Mouse (Mus musculus) cerebellum, postnatal 25 days (tissue): ENCODE measurements at regions not wholly inside any gene's neighbourhood (a gene's known extent, or its start where the extent isn't known, plus 50 kb on each side); places are given as distances from the start of the nearest gene placed in this dataset.
"Not testable (repeated sequence)": the region's sequence is repeated elsewhere in the genome, so short reads cannot be mapped to it uniquely, and the experiment has no call there.

ENCODE experiments used
- DNase-seq, 2 experiments: peaks; one replicate each; pipeline ENCODE4 v3.0.0; 2021; ENCODE audit warnings: mixed read lengths in 2 of 2

DNA sequence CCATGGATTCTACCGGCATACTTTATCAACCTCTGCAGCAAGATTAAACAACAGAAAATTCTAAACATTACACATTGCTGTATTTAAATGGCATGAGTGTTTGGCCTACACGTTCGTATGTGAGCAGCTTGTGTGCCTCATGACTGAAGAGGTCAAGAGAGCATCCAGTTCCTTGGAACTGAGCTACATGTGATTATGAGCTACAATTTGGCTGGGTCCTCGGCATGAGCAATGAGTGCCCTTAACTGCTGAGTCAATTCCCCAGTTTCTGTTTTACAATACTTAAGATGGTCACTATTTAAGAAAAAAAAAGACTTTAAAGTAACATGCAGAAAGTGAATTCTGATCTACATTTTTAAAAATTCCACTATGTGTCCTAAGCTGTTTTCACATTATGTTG lies 338.4 kb upstream of the Gpc6 start:
- DNase-seq: no peak

DNA sequence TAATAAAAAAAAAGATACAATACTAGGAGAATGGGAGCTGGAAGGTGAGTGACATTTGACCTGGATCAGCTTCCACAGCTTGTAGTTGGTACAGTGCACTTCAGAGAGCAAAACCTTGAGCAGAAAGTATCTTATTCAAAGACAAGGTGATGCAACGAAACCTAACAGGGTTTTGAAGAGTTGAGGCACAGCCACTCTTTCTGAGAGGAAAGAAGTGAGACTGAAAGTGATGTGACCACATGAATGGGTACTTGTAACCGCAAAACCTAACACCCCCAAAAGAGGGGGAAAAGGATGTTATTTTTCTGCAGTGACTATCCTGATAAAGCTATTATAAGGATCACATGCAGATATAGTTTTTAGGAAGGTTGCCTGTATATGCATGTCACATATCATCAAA lies 335.6 kb upstream of the Gpc6 start:
- no peak for DNase-seq

DNA sequence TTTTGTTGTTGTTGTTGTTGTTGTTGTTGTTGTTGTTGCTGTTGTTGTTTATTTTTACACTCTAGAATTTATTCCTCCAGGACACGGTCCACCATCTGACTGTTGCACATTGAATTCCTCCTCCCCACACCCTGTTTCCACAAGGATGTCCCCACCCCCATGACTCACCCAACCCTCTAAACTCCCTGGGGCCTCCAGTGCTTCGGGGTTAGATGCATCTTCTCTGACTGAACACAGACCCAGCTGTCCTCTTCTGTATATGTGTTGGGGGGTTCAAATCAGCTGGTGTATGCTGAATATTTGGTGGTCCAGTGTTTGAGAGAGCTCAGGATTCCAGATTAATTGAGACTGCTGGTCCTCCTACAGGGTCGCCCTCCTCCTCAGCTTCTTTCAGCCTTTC lies 335.0 kb upstream of the Gpc6 start:
- no peak for DNase-seq

DNA sequence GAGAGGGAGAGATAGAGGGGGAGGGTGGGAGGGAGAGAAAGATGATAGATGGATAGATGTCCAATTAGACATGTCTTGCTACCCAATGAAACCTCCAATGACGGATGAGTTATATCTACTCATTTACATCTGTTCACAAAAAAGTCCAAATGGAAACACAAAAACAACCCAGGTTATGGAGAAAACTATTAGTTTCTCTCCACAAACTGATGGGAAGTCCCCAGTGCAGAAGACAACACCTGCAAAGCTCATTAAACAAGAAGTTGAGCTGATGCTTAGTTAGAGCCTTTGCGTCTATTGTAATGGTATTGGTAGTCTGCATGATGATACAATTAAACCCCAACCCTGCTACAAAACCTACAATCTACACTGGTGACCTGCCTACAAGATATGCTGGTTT lies 317.0 kb upstream of the Gpc6 start:
- no peak for DNase-seq

DNA sequence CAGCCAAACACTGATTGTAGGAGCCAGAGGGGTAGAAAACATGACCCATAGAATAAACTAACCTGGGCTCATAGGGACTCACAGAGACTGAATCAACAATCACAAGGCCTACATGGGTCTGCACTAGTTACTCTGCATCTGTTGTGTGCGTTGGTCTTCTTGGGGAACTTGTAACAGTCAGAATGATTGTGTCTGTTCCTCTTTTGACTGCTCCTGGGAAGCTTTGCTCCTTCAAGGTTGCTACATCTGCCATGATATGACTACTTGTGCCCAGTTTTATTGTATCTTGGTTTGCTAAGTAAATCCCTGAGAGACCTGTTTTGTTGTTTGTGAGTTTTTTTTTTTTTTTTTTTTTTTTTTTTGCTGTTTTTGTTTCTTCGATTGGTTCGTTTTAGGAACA lies 313.9 kb upstream of the Gpc6 start:
- no peak for DNase-seq

DNA sequence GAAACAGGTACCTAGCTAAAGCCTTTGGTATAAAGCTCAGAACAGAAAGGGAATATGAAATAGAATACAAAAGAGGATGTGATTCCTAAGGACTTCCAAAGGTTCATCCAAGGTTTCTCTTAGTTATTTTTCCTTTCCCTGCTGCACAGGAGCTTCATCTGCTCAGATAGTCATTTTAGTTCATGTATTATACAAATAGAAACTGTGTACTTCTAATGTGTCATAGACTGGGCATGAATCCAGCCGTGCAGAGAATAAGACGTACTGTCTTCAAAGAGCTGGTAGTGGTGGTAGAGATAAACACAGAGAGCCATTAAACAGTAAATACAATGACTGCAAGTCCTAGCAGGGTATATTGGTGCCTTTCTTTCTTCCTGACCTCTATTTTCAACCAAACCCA lies 292.9 kb upstream of the Gpc6 start:
- DNase-seq: no peak

DNA sequence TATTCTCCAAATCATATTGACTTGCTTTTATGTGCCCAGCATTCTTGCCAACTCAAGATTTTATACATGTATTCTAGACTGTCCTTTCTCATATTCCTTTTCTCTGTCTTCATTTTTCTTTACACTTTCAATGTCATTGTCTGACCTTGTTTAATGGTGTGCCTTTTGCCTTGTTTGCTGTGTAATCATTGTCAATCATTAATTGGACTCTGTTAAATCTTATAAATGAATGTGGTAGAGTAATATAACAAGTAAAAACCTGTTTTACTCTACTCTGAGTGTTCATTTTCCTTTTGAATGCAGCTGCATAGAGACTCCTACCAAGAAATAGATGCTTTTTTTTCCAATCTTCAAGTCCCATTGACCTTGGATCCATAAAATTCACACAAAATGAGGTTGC lies 283.0 kb upstream of the Gpc6 start:
- DNase-seq: no peak

DNA sequence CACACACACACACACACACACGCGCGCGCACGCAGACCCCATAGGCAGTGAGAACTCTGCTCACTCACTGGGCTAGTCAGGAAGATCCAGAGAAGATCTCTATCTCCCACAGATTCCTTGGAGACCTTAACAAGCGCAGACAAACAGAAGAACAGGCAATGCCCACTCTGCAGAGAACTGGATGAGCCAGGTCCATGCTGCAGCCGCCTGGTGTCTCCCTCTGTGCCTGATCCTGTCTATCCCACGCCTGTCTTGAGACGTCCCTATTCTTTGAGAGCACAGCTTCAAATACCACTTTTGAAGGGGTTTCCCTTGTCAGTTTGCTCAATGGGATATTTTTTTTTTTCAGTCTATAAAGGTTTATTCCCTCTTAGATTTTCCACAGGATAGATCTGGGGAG lies 273.2 kb upstream of the Gpc6 start:
- DNase-seq: no peak

DNA sequence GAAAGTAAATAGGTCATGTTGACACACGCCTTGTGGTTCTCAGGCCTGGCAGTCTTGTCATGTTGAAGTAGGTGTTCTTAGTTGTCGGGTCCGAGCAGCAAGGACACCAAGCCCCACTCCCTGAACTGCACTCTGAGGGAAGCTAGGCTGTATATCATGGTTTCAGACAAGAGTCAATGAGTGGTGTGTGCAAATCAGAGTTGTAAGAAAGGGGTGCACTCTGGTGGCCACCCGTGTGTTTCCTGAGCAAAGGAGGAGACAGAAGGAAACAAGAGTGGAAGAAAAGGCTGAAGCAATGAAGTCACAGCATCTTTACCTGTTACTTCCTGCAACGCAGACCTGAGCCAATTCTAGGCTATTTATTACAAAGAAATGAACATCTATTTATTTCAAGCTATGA lies 241.2 kb upstream of the Gpc6 start:
- DNase-seq: no peak

DNA sequence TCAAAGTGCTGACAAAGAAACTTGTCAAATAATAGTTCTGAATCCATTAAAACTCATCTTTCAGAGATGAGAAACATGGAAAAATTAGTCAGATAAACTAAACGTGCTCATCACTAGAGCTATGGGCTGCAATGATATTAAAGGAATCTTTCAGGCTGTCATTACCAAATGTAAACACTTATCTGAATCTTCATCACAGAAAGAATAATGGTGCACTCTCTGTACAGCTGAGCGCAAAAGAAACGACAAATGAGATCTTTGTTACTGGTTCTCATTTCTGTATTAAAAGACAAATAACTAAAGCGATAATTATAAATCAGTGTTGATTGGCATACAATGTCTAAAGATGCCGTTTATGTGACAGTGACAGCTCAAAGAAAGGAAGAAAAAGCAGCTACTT lies 227.4 kb upstream of the Gpc6 start:
- no peak for DNase-seq

DNA sequence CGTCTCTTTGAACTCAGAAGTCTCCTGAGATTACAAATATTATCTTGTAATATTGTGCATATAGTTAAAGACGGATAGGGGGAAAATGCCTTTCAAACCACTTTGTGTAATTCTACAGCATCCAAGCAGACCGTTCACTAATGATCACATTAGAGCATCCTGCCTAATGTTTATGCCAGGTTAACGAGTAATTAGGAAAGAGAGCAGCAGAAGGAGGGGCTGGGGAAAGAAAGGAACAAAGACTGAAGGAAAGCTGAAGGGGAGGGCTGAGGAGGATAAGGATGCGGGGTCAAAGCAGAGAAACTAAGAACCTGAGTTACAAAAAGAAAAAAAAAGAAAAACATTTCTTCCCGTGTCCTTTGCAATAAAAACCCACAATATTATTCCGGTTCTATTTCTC lies 226.7 kb upstream of the Gpc6 start:
- no peak for DNase-seq

DNA sequence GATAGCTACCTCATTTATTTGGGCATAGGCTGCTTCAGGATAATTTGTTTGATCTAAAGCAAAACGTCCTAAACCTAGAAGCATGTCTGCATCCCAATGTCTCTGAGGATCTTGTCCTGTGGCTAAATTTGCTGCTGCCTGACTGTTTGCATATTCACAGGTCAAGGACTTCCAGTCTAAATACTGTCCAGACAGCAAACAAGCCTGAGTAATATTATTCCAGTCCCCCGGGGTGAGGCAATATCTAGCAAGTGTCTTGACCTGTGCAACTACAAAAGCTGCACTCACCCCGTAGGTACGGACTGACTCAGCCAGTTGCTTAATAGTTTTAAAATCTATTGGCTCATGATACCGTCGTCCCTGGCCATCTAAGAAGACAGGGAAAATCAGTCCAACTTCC lies 190.5 kb upstream of the Gpc6 start:
- DNase-seq: not testable (repeated sequence)

DNA sequence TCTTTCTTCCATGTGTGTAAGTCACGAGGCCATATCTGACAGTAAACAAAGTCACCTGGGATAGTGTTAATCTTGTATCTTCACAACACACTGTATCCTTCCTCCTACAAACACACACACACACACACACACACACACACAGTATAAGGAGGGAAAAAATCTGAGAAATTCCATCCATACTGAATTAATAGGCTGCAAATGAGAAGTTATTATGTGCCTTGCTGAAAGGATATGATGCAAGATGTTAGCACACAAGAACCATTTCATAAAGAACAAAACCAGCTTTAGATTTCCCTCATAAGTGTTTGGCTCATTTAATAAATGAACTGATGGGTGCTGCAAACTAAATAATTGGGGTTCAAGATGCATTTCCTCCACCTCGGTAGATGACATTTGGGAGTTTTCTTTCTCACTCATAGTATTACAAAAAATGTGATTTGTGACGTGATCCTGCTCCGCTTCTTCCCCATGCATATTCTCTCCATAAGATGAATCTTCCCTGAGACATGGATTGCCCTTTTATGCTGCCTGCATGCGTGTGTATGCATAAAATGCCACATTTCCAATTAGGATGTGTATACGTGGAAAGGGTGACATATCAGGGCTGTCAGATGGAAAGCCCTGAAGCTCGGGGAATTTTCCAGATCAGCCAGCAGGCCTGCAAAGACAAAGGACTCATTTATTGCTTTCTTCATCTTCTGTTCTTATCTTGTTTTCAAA lies 170.5 kb upstream of the Gpc6 start:
- DNase-seq: no peak

DNA sequence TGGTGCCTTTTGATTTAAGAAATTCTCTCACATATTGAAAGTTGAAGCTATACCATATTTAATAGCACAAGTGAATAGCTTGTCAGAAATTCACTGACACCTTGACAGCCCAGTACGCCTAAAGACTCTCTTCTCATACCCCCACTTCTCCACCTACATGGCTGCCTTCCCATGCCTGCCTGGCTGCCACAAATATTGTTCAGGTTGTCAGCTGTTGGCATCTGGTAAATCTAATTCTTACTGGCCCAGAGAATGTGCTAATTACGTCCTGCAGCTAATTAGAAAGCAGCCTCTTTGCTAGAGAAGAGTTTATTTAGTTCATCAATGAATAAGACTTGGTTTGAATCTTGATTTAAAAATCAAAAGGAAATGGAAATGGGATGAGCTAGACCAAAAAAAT lies 163.7 kb upstream of the Gpc6 start:
- no peak for DNase-seq

DNA sequence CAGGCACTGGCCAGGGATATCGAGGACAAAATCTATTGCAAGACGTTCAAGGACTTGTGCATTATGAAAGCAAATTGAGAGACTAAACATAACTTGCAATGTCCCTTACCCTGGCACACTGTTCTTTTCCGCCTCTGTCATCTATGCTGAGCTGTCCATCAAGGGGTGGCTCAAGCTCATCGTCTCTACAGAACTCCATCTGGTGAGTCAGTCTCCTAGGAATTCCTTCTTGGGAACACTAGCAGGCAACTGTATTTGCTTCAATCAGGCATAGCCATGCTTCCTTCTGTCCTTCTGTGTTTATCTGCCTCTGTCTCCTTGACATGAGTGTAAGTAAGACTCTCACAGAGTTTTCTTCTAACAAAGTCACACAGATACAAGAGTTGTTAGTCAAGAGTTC lies 154.0 kb upstream of the Gpc6 start:
- no peak for DNase-seq

DNA sequence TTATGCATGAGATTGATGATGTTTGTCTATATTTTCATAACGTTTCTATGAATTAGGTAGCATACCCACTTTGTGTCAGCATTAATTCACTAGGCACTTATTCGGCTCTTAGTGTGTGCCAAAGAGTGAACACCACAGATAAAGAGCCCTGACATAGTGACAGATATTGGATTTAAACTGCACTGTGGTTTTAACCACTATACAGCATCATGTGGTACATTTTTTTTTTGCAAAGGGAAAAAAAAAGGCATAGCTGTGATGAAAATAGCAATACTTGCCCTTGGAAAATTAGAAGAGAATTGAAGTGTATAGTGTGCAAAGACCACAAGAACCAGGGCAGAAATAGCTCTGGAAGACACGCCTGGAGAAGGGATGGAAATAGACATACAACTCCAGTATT lies 153.4 kb upstream of the Gpc6 start:
- DNase-seq: no peak

DNA sequence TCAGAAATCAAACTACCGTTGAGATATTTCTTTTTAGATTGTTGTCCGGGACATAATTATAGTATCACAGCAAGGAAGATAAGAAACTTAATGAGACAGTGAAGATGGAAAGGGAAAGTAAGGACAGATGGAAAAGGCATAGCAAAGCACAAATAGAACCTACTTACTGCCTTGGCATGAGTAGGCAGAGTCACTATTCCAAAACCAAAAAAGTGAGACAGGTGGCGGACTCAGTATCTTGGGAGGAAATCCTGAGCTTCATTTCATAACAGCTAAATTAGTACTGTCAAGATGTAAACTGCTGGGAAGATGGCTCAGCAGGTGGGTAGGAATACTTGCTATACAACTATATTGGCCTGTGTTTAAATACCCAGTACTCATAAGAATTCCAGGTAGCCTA lies 145.5 kb upstream of the Gpc6 start:
- DNase-seq: no peak

DNA sequence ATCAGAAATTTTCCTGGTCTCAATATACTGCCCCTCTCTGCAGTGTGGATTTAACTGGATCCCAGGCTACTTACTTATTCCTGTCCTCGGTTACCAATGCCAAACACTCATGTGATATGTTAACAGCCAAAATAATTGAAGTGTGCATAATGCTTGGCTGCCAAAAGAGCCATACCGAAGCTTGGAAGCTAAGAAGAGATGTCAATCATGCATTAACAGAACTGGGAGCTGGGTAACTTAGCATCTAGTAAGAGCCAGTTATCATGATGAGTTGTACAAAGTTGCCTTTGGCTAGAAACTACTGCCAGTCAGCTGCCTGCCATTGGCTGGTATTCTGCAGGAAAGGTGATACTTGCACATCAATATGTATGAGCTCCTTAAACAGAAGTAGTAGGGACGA lies 141.3 kb upstream of the Gpc6 start:
- no peak for DNase-seq

DNA sequence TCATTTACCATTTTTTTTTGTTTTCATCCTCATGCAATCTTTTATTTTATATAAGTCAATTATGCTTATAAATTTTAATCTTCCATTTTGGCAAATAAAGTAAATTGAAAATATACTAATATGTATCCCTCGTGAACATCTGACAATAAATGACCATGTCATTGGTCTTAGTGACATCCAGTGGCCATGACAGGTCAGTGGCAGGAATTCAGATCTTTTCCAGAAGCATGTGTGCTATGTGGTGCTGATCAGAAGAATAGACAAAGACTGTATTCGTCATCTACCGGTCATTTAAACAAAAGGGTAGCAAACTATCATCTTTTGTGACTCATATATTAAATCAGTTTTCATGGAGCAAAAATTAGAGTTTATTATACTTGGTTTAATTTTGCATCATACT lies 118.6 kb upstream of the Gpc6 start:
- DNase-seq: no peak

DNA sequence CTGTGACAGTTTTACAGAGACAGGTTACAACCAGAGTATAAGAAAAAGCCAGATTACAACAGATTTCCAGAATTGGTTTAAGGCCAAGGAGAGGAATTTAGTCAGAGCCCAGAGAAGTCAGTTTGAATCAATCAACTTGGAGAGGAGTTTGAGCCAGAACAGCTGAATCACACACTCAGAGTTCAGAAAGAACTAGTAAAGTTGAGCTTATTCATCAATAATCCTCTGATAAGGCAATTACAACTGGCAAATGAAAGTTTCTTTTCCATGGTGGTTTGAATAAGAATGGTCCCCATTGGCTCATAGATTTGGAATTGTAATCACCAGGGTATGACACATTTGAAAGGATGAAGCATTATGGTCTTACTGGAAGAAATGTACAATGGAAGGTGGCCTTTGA lies 116.5 kb upstream of the Gpc6 start:
- DNase-seq: no peak

DNA sequence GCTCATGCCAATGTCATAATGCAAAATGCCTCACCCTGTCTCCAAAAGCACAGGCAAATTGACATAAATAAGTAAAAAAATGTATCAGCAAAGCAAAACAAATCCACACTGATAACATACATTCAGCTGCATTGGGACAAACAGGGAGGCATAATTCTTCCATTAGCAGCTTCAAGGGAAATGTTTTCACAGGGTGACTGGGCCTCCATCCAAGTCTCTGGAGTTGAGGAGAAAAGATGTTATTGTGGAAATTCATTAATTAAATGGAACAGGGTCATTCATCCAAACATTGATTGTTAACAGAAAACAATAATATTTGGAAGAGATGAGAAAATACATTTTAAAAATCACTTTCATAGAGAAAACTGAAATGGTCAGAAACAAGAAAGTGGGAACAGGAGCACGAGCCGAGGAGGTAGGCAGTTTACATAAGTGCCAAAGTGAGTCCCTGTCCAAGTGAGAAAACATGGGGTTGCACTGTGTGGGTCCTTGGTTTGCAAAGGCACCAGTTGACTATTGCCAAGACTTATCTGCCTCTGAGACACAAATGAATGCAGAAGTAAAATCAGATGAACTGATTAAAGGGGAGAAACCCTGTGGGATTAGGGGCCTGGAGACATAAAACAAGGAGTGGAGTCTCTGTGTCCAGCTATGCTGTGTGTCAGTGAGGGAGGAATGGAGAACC lies 114.3 kb upstream of the Gpc6 start:
- DNase-seq: peak; percentile 4 to 17

DNA sequence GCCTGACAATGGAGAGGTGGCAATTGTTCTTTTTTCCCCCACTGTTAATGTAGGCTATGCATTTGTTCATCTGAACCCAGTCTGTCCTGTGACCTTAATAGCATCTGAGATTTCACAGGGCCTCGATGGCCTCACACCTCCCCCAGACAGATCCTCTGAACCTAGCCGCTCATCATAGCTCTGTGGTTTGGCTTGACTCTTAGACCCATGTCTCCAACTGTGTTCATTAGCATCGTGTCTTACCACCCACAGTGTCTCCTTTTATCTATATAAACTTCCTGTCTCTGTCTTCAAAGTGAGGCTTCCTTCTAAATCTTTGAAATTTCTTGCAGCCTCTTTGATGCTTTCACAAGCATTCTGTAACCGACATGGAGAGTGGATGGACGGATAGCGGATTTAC lies 87.9 kb upstream of the Gpc6 start:
- no peak for DNase-seq

DNA sequence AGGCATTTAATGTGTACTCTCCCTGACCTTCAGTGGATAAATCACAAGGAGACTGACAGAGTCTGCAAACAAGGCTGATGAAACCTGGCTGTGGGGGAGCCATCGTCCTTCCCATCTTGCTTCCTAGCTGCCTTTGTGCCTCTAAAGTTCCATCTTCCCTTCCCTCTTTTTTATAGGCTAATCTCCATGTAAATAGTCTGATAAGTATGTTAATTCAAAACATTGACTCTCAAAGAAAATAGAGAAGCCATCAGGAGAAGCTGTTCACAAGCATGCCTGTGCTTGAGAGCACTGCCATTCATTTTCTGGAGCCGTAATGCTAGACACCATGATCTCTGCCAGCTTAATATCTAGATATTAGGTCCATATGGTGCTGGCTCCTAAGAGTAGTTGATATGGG lies 55.7 kb upstream of the Gpc6 start:
- no peak for DNase-seq

DNA sequence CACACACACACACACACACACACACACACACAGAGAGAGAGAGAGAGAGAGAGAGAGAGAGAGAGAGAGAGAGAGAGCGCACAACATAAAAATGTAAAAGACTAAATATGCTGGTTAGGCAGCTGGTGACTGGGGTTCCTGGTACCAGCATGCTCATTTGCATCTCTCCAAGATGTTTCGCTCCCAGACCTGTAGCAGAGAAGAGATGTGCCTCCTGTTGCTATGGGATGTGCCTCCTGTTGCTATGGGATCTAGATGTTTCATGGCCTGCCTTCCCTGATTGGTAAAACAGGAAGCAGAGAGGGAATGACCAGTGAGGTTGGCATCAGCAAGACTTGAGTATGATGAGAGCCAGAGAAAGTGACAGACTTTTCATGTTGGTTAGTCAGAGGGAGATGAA lies 55.1 kb upstream of the Gpc6 start:
- DNase-seq: no peak
